Mouse (Mus musculus): ENCODE measurements at regions not wholly inside any gene's neighbourhood (a gene's known extent, or its start where the extent isn't known, plus 50 kb on each side); places are given as distances from the start of the nearest gene placed in this dataset.

DNA sequence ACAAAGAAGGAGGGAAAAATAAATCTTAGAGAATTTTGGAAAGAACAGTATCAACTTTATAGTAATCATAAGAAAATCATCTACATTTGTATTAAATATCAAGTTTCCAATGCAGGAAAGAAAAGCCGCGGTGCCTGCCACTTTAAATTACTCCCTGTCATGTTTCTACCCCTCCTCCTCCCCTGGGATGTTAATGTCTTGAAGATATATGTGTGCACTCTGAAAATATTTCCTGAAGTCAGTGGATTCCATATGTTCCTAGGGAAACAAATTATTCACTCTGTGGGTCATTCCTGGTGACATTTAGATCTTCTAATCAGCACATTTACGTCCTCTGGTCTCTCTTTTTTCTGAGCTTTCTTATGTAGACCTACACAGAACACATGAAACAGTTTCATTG is 57.2 kb upstream of the Rspo3 start:
- Histone ChIP-seq H3K9me3 (no peaks in the 10 kb centered on the region), H3K4me2 (replicated peaks) (no peak overlapping the region), H3K9ac (replicated peaks) (no peak overlapping the region), H3K36me3 (no peaks in the 10 kb centered on the region), H3K27me3 (no peaks in the 10 kb centered on the region), H3K4me1 (replicated peaks) (no peaks in the 10 kb centered on the region), H3K27ac (no peak overlapping the region), H3K4me3 (replicated peaks) (no peak overlapping the region)
- 87% methylated on average over 3 of the region's 3 CpGs for WGBS
- ATAC-seq, result no peak

DNA sequence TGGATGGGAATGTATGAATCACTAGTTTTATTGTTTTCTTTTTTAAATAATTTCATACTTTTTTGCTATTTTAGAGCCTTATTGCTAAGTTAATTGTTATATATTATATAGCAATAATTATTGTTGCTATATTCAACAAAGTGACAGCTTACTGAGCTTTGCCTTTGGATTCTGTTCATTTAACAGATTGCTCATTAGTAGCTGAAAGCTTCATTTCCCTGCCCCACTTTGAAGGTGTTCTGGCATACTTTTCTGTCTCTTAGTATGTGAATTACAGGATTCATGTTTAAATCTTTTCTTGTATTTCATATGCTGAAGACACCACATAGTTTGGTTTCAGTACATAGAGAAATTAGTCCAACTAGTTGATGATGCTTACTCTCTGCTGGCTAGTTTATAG is 54.5 kb upstream of the Rspo3 start:
- Histone ChIP-seq H3K27me3 (no peaks in the 10 kb centered on the region), H3K4me1 (replicated peaks) (no peaks in the 10 kb centered on the region), H3K4me2 (replicated peaks) (no peak overlapping the region), H3K36me3 (no peaks in the 10 kb centered on the region), H3K9me3 (no peaks in the 10 kb centered on the region), H3K4me3 (replicated peaks) (no peak overlapping the region), H3K9ac (replicated peaks) (no peak overlapping the region), H3K27ac (no peak overlapping the region)
- ATAC-seq, result no peak

DNA sequence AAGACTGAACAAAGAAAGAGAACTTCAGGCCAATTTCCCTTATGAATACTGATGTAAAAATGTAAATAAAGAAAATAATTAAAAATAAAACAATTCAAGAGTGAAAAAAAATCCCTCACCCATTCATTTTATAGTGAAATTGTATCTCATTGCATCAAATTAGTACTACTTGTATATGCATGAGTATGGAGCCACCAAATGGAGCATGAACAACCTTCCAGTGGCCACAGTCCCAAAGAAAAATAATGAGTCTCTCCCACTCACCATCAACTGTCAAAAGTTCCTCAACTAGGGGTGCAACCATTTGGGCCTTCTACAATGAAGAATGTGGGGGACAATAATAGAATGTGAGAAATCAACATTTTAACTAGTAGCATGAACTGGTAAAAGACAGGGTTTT is 54.1 kb upstream of the Rspo3 start:
- Histone ChIP-seq H3K27me3 (no peaks in the 10 kb centered on the region), H3K9ac (replicated peaks) (no peak overlapping the region), H3K9me3 (no peaks in the 10 kb centered on the region), H3K4me1 (replicated peaks) (no peaks in the 10 kb centered on the region), H3K27ac (no peak overlapping the region), H3K36me3 (no peaks in the 10 kb centered on the region), H3K4me2 (replicated peaks) (no peak overlapping the region), H3K4me3 (replicated peaks) (no peak overlapping the region)
- ATAC-seq, result no peak
